Mouse (Mus musculus): ENCODE results near the gene Nup210l. TPM values are rescaled to one million over a fixed set of nuclear protein-coding genes. Genes with fewer than 3 reads are reported as not detected.

Nup210l gene
- polyA plus RNA-seq, 1 experiment from 2014 or later: 0.22 TPM

GRCm38 (mm10) chr3:90209908-90210566 is 106.1 kb downstream of the Nup210l start:
- Histone ChIP-seq H3K9ac (replicated peaks; ENCODE audit: low read depth, low read length) (no peak overlapping the region), H3K9me3 (ENCODE audit: control insufficient read depth, low read length) (no peaks in the 10 kb centered on the region), H3K4me1 (replicated peaks; ENCODE audit: control insufficient read depth, insufficient read depth, low read length) (peaks cover 20% of the 10 kb centered on the region), H3K4me3 (replicated peaks; ENCODE audit: low read length) (no peak overlapping the region), H3K27ac (ENCODE audit: low read length) (no peak overlapping the region), H3K4me2 (ENCODE audit: low read length) (no peak overlapping the region), H3K36me3 (ENCODE audit: control insufficient read depth, insufficient read depth) (peaks cover 28% of the 10 kb centered on the region), H3K27me3 (replicated peaks; ENCODE audit: control insufficient read depth, insufficient read depth, low read length) (no peaks in the 10 kb centered on the region)
- 95% methylated on average over 5 of the region's 5 CpGs for WGBS
- no peak for ATAC-seq

- Histone ChIP-seq H3K27me3 (replicated peaks; ENCODE audit: control insufficient read depth, insufficient read depth, low read length) (no peaks in the 10 kb centered on the region), H3K36me3 (ENCODE audit: control insufficient read depth, insufficient read depth) (peaks cover 28% of the 10 kb centered on the region), H3K9me3 (ENCODE audit: control insufficient read depth, low read length) (no peaks in the 10 kb centered on the region), H3K27ac (ENCODE audit: low read length) (no peak overlapping the region), H3K4me1 (replicated peaks; ENCODE audit: control insufficient read depth, insufficient read depth, low read length) (peaks cover 20% of the 10 kb centered on the region), H3K9ac (replicated peaks; ENCODE audit: low read depth, low read length) (no peak overlapping the region), H3K4me2 (ENCODE audit: low read length) (peak overlapping the region; percentile 97), H3K4me3 (replicated peaks; ENCODE audit: low read length) (no peak overlapping the region)
- no peak for ATAC-seq
- 81% methylated on average over 13 of the region's 13 CpGs for WGBS
Observed at GRCm38 (mm10) chr3:90211475-90212398, 107.8 kb downstream of the Nup210l start.

- peak overlapping the region; percentile 97 for H3K4me2 ChIP-seq (ENCODE audit: low read length)
Observed at GRCm38 (mm10) chr3:90212723-90213122, 108.8 kb downstream of the Nup210l start.

GRCm38 (mm10) chr3:90213377-90213866 is 109.5 kb downstream of the Nup210l start, which contains the start of the genes Rps27 and Rab13:
TSS of gene Rps27 (minus strand) at chr3:90213651.
TSS of gene Rab13 (plus strand) at chr3:90213695.
- peak within 1 kb of the TSS; percentile 97 for H3K4me2 ChIP-seq (ENCODE audit: low read length)
- peaks cover 20% of the 10 kb centered on the region for H3K4me1 ChIP-seq (replicated peaks; ENCODE audit: control insufficient read depth, insufficient read depth, low read length)
- H3K4me3 ChIP-seq (replicated peaks; ENCODE audit: low read length): peak within 1 kb of the TSS; percentile 60
- WGBS: under 1% methylated on average over 41 of the region's 42 CpGs
- no peaks in the 10 kb centered on the region for H3K9me3 ChIP-seq (ENCODE audit: control insufficient read depth, low read length)
- no peaks in the 10 kb centered on the region for H3K27me3 ChIP-seq (replicated peaks; ENCODE audit: control insufficient read depth, insufficient read depth, low read length)
- peak within 1 kb of the TSS; percentile 62 for H3K9ac ChIP-seq (replicated peaks; ENCODE audit: low read depth, low read length)
- ATAC-seq: peak; percentile 97
- peak within 1 kb of the TSS; percentile 72 for H3K27ac ChIP-seq (ENCODE audit: low read length)
- H3K36me3 ChIP-seq (ENCODE audit: control insufficient read depth, insufficient read depth): peaks cover 21% of the 10 kb centered on the region

More at GRCm38 (mm10) chr3:90212723-90213122, 108.8 kb downstream of the Nup210l start:
- no peak for ATAC-seq
- H3K9me3 ChIP-seq (ENCODE audit: control insufficient read depth, low read length): no peaks in the 10 kb centered on the region
- peak overlapping the region; percentile 62 for H3K9ac ChIP-seq (replicated peaks; ENCODE audit: low read depth, low read length)
- H3K36me3 ChIP-seq (ENCODE audit: control insufficient read depth, insufficient read depth): peaks cover 27% of the 10 kb centered on the region
- peaks cover 20% of the 10 kb centered on the region for H3K4me1 ChIP-seq (replicated peaks; ENCODE audit: control insufficient read depth, insufficient read depth, low read length)
- no peaks in the 10 kb centered on the region for H3K27me3 ChIP-seq (replicated peaks; ENCODE audit: control insufficient read depth, insufficient read depth, low read length)
- peak overlapping the region; percentile 60 for H3K4me3 ChIP-seq (replicated peaks; ENCODE audit: low read length)
- 19% methylated on average over 5 of the region's 5 CpGs for WGBS
- H3K27ac ChIP-seq (ENCODE audit: low read length): no peak overlapping the region

GRCm38 (mm10) chr3:90213956-90214684 is 110.2 kb downstream of the Nup210l start:
- Histone ChIP-seq H3K4me1 (replicated peaks; ENCODE audit: control insufficient read depth, insufficient read depth, low read length) (peaks cover 20% of the 10 kb centered on the region), H3K4me2 (ENCODE audit: low read length) (peak overlapping the region; percentile 85), H3K4me3 (replicated peaks; ENCODE audit: low read length) (peak overlapping the region; percentile 60), H3K9ac (replicated peaks; ENCODE audit: low read depth, low read length) (peak overlapping the region; percentile 51), H3K27ac (ENCODE audit: low read length) (peak overlapping the region; percentile 72), H3K27me3 (replicated peaks; ENCODE audit: control insufficient read depth, insufficient read depth, low read length) (no peaks in the 10 kb centered on the region), H3K9me3 (ENCODE audit: control insufficient read depth, low read length) (no peaks in the 10 kb centered on the region), H3K36me3 (ENCODE audit: control insufficient read depth, insufficient read depth) (peaks cover 21% of the 10 kb centered on the region)
- 8% methylated on average over 12 of the region's 12 CpGs for WGBS
- peak; percentile 29; the same call in 1 of the 2 replicates for ATAC-seq

GRCm38 (mm10) chr3:90215825-90216380 is 112.0 kb downstream of the Nup210l start:
- 28% methylated on average over 1 of the region's 1 CpGs for WGBS
- Histone ChIP-seq H3K36me3 (ENCODE audit: control insufficient read depth, insufficient read depth) (peaks cover 12% of the 10 kb centered on the region), H3K27me3 (replicated peaks; ENCODE audit: control insufficient read depth, insufficient read depth, low read length) (no peaks in the 10 kb centered on the region), H3K9me3 (ENCODE audit: control insufficient read depth, low read length) (no peaks in the 10 kb centered on the region), H3K4me1 (replicated peaks; ENCODE audit: control insufficient read depth, insufficient read depth, low read length) (peaks cover 29% of the 10 kb centered on the region), H3K27ac (ENCODE audit: low read length) (no peak overlapping the region), H3K4me2 (ENCODE audit: low read length) (no peak overlapping the region), H3K9ac (replicated peaks; ENCODE audit: low read depth, low read length) (no peak overlapping the region), H3K4me3 (replicated peaks; ENCODE audit: low read length) (no peak overlapping the region)
- ATAC-seq: no peak

- Histone ChIP-seq H3K27me3 (replicated peaks; ENCODE audit: control insufficient read depth, insufficient read depth, low read length) (no peaks in the 10 kb centered on the region), H3K27ac (ENCODE audit: low read length) (peak overlapping the region; percentile 51), H3K4me1 (replicated peaks; ENCODE audit: control insufficient read depth, insufficient read depth, low read length) (peaks cover 11% of the 10 kb centered on the region), H3K4me2 (ENCODE audit: low read length) (peak overlapping the region; percentile 81), H3K36me3 (ENCODE audit: control insufficient read depth, insufficient read depth) (no peaks in the 10 kb centered on the region), H3K9ac (replicated peaks; ENCODE audit: low read depth, low read length) (peak overlapping the region; percentile 61), H3K9me3 (ENCODE audit: control insufficient read depth, low read length) (no peaks in the 10 kb centered on the region), H3K4me3 (replicated peaks; ENCODE audit: low read length) (peak overlapping the region; percentile 45)
- WGBS: 9% methylated on average over 6 of the region's 6 CpGs
- ATAC-seq: peak; percentile 63
Observed at GRCm38 (mm10) chr3:90220088-90220487, 116.2 kb downstream of the Nup210l start.

GRCm38 (mm10) chr3:90220531-90220951 is 116.6 kb downstream of the Nup210l start:
- H3K9ac ChIP-seq (replicated peaks; ENCODE audit: low read depth, low read length): peak overlapping the region; percentile 61
- no peaks in the 10 kb centered on the region for H3K27me3 ChIP-seq (replicated peaks; ENCODE audit: control insufficient read depth, insufficient read depth, low read length)
- WGBS: 0% methylated on average over 16 of the region's 20 CpGs
- H3K4me3 ChIP-seq (replicated peaks; ENCODE audit: low read length): peak overlapping the region; percentile 45
- H3K4me2 ChIP-seq (ENCODE audit: low read length): peak overlapping the region; percentile 81
- H3K27ac ChIP-seq (ENCODE audit: low read length): peak overlapping the region; percentile 51
- no peaks in the 10 kb centered on the region for H3K9me3 ChIP-seq (ENCODE audit: control insufficient read depth, low read length)
- peaks cover 11% of the 10 kb centered on the region for H3K4me1 ChIP-seq (replicated peaks; ENCODE audit: control insufficient read depth, insufficient read depth, low read length)
- no peaks in the 10 kb centered on the region for H3K36me3 ChIP-seq (ENCODE audit: control insufficient read depth, insufficient read depth)
- peak; percentile 79 for ATAC-seq
